Mouse (Mus musculus): ENCODE measurements around the gene Rbfox1.

The Rbfox1 gene

GRCm38 (mm10) chr16:5992045-5993011, 107.2 kb downstream of the Rbfox1 start:
- DNase-seq (ENCODE audit: low spot score), result no peak

- no peak for DNase-seq (ENCODE audit: low spot score)
Measured at GRCm38 (mm10) chr16:5997136-5997535, 112.0 kb downstream of the Rbfox1 start.

- no peak for DNase-seq (ENCODE audit: low spot score)
Measured at GRCm38 (mm10) chr16:5997651-5998050, 112.5 kb downstream of the Rbfox1 start.

- DNase-seq (ENCODE audit: low spot score), result no peak
Measured at GRCm38 (mm10) chr16:6000016-6000415, 114.9 kb downstream of the Rbfox1 start.

- no peak for DNase-seq (ENCODE audit: low spot score)
Measured at GRCm38 (mm10) chr16:6006996-6007395, 121.8 kb downstream of the Rbfox1 start.

- no peak for DNase-seq (ENCODE audit: low spot score)
Measured at GRCm38 (mm10) chr16:6012853-6013252, 127.7 kb downstream of the Rbfox1 start.

GRCm38 (mm10) chr16:6018639-6019038, 133.5 kb downstream of the Rbfox1 start:
- DNase-seq (ENCODE audit: low spot score), result peak; percentile 76

GRCm38 (mm10) chr16:6019361-6019760, 134.2 kb downstream of the Rbfox1 start:
- DNase-seq (ENCODE audit: low spot score), result no peak

- DNase-seq (ENCODE audit: low spot score), result no peak
Measured at GRCm38 (mm10) chr16:6031280-6031679, 146.1 kb downstream of the Rbfox1 start.

- DNase-seq (ENCODE audit: low spot score), result no peak
Measured at GRCm38 (mm10) chr16:6032563-6032962, 147.4 kb downstream of the Rbfox1 start.

GRCm38 (mm10) chr16:6034876-6035275, 149.7 kb downstream of the Rbfox1 start:
- DNase-seq (ENCODE audit: low spot score), result no peak

- DNase-seq (ENCODE audit: low spot score), result no peak
Measured at GRCm38 (mm10) chr16:6037009-6037408, 151.9 kb downstream of the Rbfox1 start.

GRCm38 (mm10) chr16:6042766-6043165, 157.6 kb downstream of the Rbfox1 start:
- DNase-seq (ENCODE audit: low spot score), result no peak

GRCm38 (mm10) chr16:6048601-6049000, 163.4 kb downstream of the Rbfox1 start:
- DNase-seq (ENCODE audit: low spot score), result no peak

- DNase-seq (ENCODE audit: low spot score), result no peak
Measured at GRCm38 (mm10) chr16:6062495-6062894, 177.3 kb downstream of the Rbfox1 start.

GRCm38 (mm10) chr16:6065481-6065880, 180.3 kb downstream of the Rbfox1 start:
- DNase-seq (ENCODE audit: low spot score), result no peak

GRCm38 (mm10) chr16:6075442-6076050, 190.4 kb downstream of the Rbfox1 start:
- DNase-seq (ENCODE audit: low spot score), result no peak

- no peak for DNase-seq (ENCODE audit: low spot score)
Measured at GRCm38 (mm10) chr16:6079017-6079416, 193.9 kb downstream of the Rbfox1 start.

- DNase-seq (ENCODE audit: low spot score), result no peak
Measured at GRCm38 (mm10) chr16:6084701-6085365, 199.7 kb downstream of the Rbfox1 start.

GRCm38 (mm10) chr16:6086200-6086599, 201.0 kb downstream of the Rbfox1 start:
- no peak for DNase-seq (ENCODE audit: low spot score)

- DNase-seq (ENCODE audit: low spot score), result no peak
Measured at GRCm38 (mm10) chr16:6091326-6092123, 206.4 kb downstream of the Rbfox1 start.

All from ovary, postnatal 36 days (tissue).